Mouse (Mus musculus): ENCODE measurements around the gene Zfp663.

DNA sequence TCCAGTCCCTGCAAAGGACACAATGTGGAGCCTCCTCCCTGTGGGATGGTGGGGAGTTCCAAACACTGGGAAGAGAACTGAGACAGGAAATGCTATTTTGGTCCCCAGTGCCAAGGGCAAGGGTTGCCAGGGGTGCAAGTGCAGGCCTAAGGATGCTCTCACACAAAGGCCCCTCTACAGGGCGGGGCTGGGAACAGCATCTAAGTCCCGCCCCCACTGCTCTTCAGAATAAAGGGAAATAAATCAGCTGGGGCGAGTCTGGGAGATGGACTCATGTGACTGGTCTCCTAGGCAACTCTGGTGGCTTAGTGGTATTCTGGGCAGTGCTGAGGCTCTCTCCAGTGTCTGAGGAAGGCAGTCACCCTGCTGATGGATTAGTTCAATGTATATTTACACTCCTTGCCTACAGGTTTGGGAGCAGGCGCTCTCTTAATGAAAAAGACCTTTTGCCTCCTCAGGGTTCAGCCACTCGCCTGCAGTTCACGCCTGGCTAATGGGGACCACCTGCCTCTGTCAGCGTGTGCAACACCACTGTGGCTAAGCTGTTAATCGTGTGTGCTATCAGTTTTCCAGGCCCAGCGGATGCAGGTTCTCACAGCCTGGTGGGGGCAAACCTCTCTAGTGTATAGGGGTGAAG, 51.6 kb downstream of the Zfp663 start:
- no peak for TF ChIP-seq CTCF (IDR thresholded peaks at IDR 0.05; ENCODE audit: low read depth)
- TF ChIP-seq EP300 (IDR thresholded peaks at IDR 0.05; ENCODE audit: low read depth), result no peak

Data from heart, postnatal 0 days (tissue).